Mouse (Mus musculus): ENCODE data around the gene Fut7. TPM values are rescaled to one million over a fixed set of nuclear protein-coding genes. Genes with fewer than 3 reads are reported as not detected.

Gene Fut7
- polyA plus RNA-seq, 1 experiment from 2014 or later, result not detected

DNA sequence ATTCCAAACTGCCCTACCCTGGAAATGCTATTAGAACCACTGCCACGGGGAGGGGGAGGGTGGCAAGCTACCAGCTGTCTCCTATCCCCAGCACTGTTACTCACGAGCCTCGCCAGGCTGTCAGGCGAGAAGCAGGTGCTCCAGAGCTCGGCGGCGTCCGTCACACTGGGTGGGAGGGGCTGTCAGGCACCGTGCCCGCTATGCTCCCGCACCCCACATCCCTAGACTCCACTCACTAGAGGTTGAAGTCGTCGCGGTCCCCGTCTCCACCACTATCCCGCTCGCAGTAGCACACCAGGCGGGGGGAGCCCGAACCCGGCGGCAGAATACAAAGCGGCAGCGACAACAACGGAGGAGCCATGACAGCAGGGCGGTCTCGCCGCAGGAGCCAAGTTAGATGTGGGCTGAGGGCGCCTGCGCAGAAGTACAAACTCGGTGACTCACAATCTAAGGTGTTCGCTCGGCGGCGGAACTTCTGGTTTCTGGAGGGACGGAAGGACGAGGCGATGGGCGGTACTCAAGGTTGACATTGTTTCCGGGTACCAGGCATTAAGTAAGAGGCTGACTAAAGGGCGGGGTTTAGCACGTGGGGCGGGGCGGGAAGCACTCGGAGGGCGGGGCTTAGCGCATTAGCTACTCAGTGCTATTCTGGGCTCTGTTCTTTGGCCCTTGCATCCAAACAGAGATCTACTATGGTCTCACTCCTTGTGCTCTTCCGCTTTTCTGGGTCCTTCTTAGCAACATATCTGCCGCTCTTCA, 37.7 kb downstream of the Fut7 start, which contains the start of gene Paxx:
TSS of gene Paxx (minus strand) at position 544 of the 759 bp plus-strand sequence.
- under 1% methylated on average over 48 of the region's 48 CpGs for WGBS
- DNase-seq (ENCODE audit: low spot score) (peak; percentile 93), ATAC-seq (replicated peaks; ENCODE audit: low FRiP score) (peak; percentile 86)
- Histone ChIP-seq H3K27ac (ENCODE audit: low read depth, low read length) (peak within 1 kb of the TSS; percentile 78), H3K4me2 (ENCODE audit: low read depth, low read length, severe bottlenecking) (peak within 1 kb of the TSS; percentile 89), H3K36me3 (ENCODE audit: control insufficient read depth, insufficient read depth, low read length) (no peaks in the 10 kb centered on the region; the same call in 1 of the 2 replicates), H3K9me3 (ENCODE audit: control insufficient read depth, low read length) (no peaks in the 10 kb centered on the region), H3K9ac (ENCODE audit: low read length) (peak within 1 kb of the TSS; percentile 77), H3K27me3 (ENCODE audit: control insufficient read depth, insufficient read depth, low read length) (no peaks in the 10 kb centered on the region), H3K4me3 (ENCODE audit: low read depth, low read length) (peak within 1 kb of the TSS; percentile 72), H3K4me1 (replicated peaks; ENCODE audit: control insufficient read depth, insufficient read depth, low read length) (peaks cover 6% of the 10 kb centered on the region; the same call in 1 of the 2 replicates)

DNA sequence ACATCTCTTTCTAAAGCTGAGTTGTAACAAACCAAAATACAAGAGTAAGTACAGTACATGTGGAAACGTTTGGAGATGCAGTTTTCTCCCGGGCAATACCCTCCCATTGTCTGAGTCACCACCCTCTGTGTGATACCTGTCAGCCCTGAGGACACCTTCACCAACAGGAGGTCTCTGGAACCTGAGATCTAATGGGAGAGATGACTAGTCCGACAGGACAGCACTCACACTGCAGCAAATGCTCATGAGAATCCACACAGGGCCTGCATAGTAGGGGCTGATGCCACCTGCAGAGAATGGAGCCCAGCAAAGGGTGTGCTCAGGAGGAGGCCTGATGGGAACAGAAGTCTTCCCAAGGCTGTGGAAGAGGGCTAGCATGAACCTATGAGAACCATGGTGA, 38.3 kb downstream of the Fut7 start:
- Histone ChIP-seq H3K27me3 (ENCODE audit: control insufficient read depth, insufficient read depth, low read length) (no peaks in the 10 kb centered on the region), H3K9ac (ENCODE audit: low read length) (peak overlapping the region; percentile 45; the same call in 1 of the 2 replicates), H3K4me3 (ENCODE audit: low read depth, low read length) (peak overlapping the region; percentile 72), H3K27ac (ENCODE audit: low read depth, low read length) (no peak overlapping the region; the same call in 1 of the 2 replicates), H3K4me2 (ENCODE audit: low read depth, low read length, severe bottlenecking) (peak overlapping the region; percentile 89), H3K4me1 (replicated peaks; ENCODE audit: control insufficient read depth, insufficient read depth, low read length) (peaks cover 6% of the 10 kb centered on the region; the same call in 1 of the 2 replicates), H3K36me3 (ENCODE audit: control insufficient read depth, insufficient read depth, low read length) (no peaks in the 10 kb centered on the region; the same call in 1 of the 2 replicates), H3K9me3 (ENCODE audit: control insufficient read depth, low read length) (no peaks in the 10 kb centered on the region)
- ATAC-seq (replicated peaks; ENCODE audit: low FRiP score), result 0 out of 2 replicates have a peak, but pooled peaks have one; percentile 19
- DNase-seq (ENCODE audit: low spot score), result no peak
- WGBS, result 30% methylated on average over 3 of the region's 3 CpGs

DNA sequence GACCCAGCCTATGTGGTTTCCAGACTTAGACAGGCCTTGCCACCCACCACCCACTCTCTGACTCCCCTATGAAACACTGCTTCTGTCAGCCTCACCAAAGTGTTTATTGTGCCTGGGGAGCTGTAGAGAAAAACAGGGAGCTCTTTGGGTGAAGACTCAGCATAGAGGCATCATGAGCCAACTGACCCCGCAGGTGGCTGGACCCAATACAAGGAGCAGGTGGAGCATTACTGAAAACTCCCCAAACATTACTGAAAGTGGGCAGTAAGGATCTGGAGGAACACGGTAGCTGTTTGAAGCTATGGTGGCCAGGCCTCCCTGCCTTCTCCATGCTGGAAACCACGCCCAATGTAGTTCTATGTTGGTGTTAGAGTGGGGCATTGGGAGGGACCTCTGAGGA, 40.6 kb downstream of the Fut7 start:
- no peak overlapping the region for H3K9ac ChIP-seq (ENCODE audit: low read length)
- no peaks in the 10 kb centered on the region; the same call in 1 of the 2 replicates for H3K36me3 ChIP-seq (ENCODE audit: control insufficient read depth, insufficient read depth, low read length)
- ATAC-seq (replicated peaks; ENCODE audit: low FRiP score), result no peak
- no peaks in the 10 kb centered on the region for H3K9me3 ChIP-seq (ENCODE audit: control insufficient read depth, low read length)
- H3K27me3 ChIP-seq (ENCODE audit: control insufficient read depth, insufficient read depth, low read length), result no peaks in the 10 kb centered on the region
- H3K4me3 ChIP-seq (ENCODE audit: low read depth, low read length), result no peak overlapping the region
- WGBS, result 92% methylated on average over 3 of the region's 3 CpGs
- peaks cover 6% of the 10 kb centered on the region; the same call in 1 of the 2 replicates for H3K4me1 ChIP-seq (replicated peaks; ENCODE audit: control insufficient read depth, insufficient read depth, low read length)
- no peak overlapping the region for H3K27ac ChIP-seq (ENCODE audit: low read depth, low read length)
- no peak for DNase-seq (ENCODE audit: low spot score)
- H3K4me2 ChIP-seq (ENCODE audit: low read depth, low read length, severe bottlenecking), result no peak overlapping the region

DNA sequence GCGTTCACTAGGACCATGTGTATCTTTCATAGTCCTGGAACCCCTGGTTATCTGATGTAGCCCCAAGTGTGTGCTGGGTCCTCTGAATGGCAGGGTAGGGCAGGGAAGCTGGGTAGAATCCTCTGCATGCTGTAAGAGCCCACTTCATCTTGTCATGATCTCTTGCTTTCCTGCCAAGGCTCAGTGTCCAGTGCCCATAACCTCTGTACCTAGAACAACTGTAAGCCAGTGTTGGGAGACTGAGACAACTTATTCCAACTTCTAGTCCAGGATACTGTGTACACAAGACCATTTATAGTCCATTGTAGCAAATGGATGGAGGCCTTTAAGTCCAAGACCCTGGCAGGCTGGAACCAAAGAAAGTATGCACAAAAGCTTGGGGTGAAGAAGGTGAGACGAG, 42.2 kb downstream of the Fut7 start:
- ATAC-seq (replicated peaks; ENCODE audit: low FRiP score), result no peak
- no peak overlapping the region for H3K4me3 ChIP-seq (ENCODE audit: low read depth, low read length)
- H3K36me3 ChIP-seq (ENCODE audit: control insufficient read depth, insufficient read depth, low read length), result no peaks in the 10 kb centered on the region
- peaks cover 2% of the 10 kb centered on the region; the same call in 1 of the 2 replicates for H3K4me1 ChIP-seq (replicated peaks; ENCODE audit: control insufficient read depth, insufficient read depth, low read length)
- no peak overlapping the region for H3K9ac ChIP-seq (ENCODE audit: low read length)
- DNase-seq (ENCODE audit: low spot score), result no peak
- H3K27ac ChIP-seq (ENCODE audit: low read depth, low read length), result no peak overlapping the region
- 88% methylated on average over 2 of the region's 2 CpGs for WGBS
- H3K27me3 ChIP-seq (ENCODE audit: control insufficient read depth, insufficient read depth, low read length), result no peaks in the 10 kb centered on the region
- H3K4me2 ChIP-seq (ENCODE audit: low read depth, low read length, severe bottlenecking), result no peak overlapping the region
- H3K9me3 ChIP-seq (ENCODE audit: control insufficient read depth, low read length), result no peaks in the 10 kb centered on the region

DNA sequence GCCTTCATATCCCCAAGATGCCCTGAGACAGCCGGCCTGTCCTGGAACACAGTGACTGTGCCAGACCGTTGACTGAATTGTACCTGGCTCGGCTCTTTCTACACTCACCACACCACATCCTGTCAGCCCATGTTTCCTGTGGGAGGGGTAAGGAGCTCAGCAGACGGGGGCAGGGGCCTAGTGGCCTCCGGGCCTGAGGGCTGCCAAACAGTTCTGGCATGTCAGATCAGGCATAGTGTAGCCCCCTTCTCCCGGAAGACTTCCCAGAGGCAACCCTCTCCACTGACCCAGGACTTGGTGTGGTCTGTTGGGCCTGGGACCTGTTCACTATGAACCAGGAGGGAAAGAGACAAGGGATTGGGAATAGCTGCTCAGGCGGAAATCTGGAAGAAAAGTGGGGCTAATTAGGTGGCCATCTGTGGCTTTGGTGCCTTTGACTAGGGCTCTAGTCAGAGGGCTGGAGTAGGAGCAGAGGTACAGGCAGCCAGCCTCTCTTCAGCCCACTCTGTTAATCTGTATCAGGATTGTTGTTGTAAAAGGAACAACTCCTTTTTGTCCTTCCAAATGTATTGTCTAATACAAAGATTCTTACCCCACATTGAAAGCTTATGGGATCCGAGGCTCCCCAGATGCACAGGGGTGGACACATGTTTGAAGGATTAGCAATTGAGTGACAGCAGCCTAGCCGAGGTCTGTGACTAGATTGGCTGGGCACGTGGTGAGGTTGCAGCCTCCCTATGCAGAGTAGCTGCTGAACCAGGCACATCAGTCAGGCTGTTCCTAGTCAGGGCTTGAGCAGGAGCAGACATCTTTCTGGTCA, 43.0 kb downstream of the Fut7 start:
- no peaks in the 10 kb centered on the region for H3K9me3 ChIP-seq (ENCODE audit: control insufficient read depth, low read length)
- no peaks in the 10 kb centered on the region for H3K36me3 ChIP-seq (ENCODE audit: control insufficient read depth, insufficient read depth, low read length)
- ATAC-seq (replicated peaks; ENCODE audit: low FRiP score), result 0 out of 2 replicates have a peak, but pooled peaks have one; percentile 47
- H3K4me3 ChIP-seq (ENCODE audit: low read depth, low read length), result no peak overlapping the region
- no peak overlapping the region for H3K4me2 ChIP-seq (ENCODE audit: low read depth, low read length, severe bottlenecking)
- H3K27me3 ChIP-seq (ENCODE audit: control insufficient read depth, insufficient read depth, low read length), result no peaks in the 10 kb centered on the region
- WGBS, result 33% methylated on average over 10 of the region's 10 CpGs
- no peak overlapping the region for H3K9ac ChIP-seq (ENCODE audit: low read length)
- DNase-seq (ENCODE audit: low spot score), result no peak
- no peak overlapping the region for H3K27ac ChIP-seq (ENCODE audit: low read depth, low read length)
- no peaks in the 10 kb centered on the region for H3K4me1 ChIP-seq (replicated peaks; ENCODE audit: control insufficient read depth, insufficient read depth, low read length)

DNA sequence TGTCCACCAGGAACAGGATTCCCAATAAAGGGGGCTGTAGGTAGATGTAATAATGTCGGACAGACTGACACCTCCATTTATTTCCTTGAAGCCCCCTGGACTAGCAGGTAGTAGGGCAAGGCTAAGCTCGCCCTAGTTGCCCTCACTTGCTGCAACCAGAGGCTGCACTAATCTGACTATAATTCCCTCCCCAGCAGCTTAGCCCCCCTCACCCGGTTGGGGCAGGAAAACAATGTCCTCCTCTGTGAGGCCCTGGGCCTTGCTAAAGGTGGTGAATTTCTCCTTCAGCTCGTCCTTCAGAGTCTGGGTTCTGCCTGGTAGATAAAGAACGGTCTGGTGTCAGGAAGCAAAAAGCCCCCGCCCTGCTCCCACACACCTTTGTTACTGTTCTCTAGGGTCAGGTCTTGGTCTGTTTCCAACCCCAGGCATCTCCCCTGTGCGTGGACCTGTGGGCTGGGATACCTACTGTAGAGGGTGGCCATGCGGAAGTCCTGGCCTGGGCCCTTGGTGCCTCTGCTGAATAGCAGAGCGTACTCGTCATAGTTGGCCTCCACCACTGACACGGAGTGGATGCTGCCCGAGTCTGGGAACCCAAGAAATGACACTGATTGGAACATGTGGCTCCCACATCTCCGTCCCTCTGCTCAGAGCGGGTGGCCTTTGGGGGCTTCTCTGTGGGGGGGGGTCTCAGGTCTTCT, 44.7 kb downstream of the Fut7 start:
- H3K27ac ChIP-seq (ENCODE audit: low read depth, low read length), result no peak overlapping the region
- H3K9ac ChIP-seq (ENCODE audit: low read length), result no peak overlapping the region
- no peak overlapping the region for H3K4me3 ChIP-seq (ENCODE audit: low read depth, low read length)
- no peaks in the 10 kb centered on the region for H3K9me3 ChIP-seq (ENCODE audit: control insufficient read depth, low read length)
- H3K4me2 ChIP-seq (ENCODE audit: low read depth, low read length, severe bottlenecking), result no peak overlapping the region
- H3K36me3 ChIP-seq (ENCODE audit: control insufficient read depth, insufficient read depth, low read length), result no peaks in the 10 kb centered on the region
- H3K4me1 ChIP-seq (replicated peaks; ENCODE audit: control insufficient read depth, insufficient read depth, low read length), result no peaks in the 10 kb centered on the region
- no peak for ATAC-seq (replicated peaks; ENCODE audit: low FRiP score)
- 74% methylated on average over 14 of the region's 14 CpGs for WGBS
- H3K27me3 ChIP-seq (ENCODE audit: control insufficient read depth, insufficient read depth, low read length), result no peaks in the 10 kb centered on the region
- no peak for DNase-seq (ENCODE audit: low spot score)

DNA sequence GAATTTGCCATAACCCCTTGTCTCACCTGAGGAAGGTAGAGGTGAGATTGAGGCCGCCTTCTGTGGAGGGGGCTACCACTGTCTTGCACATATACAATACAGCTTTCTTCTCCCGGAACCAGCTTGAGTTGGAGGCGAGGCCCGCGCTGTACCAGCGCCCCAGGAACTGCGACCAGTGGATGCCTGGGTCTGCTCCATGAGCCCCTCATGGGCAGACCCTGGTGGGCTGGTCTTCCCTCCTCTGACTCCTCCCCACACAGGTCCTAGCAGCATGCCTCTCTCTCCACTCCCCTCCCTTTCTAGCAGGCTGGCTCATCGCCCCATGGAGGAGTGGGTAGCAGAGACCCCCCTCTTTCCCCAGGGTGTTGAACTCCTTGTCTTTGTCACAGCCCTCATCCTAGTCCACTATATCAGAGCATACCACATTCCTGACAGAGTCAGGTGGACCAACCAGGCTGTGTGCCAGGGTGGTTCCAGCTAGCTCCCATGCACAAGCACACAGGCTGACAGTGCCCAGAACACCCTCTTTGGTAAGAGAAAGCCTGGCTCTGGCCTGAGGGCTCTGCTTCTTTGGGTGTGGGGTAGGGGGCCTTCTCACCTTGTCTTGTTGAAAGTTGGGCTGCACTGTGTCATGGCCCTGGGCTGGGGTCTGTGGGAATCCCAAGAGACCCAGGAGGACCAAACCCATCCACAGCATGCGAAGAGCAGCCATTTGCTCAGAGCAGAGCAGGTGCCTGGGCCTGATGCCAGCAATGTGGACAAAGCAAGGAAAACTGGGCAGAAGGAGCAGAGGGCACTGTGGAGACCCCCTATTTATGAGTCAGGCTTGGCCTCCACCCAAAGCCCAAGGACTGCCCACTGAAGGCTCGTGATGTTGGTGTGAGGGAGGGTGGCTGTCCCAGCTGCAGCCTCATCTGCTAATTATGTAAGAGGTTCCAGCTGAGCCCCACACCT, 46.2 kb downstream of the Fut7 start:
- WGBS, result 82% methylated on average over 10 of the region's 10 CpGs

More for the DNA sequence above, 46.2 kb downstream of the Fut7 start:
- ATAC-seq (replicated peaks; ENCODE audit: low FRiP score) (no peak), DNase-seq (ENCODE audit: low spot score) (no peak)
- H3K27ac ChIP-seq (ENCODE audit: low read depth, low read length), result no peak overlapping the region
- no peak overlapping the region for H3K9ac ChIP-seq (ENCODE audit: low read length)
- no peak overlapping the region for H3K4me2 ChIP-seq (ENCODE audit: low read depth, low read length, severe bottlenecking)
- H3K36me3 ChIP-seq (ENCODE audit: control insufficient read depth, insufficient read depth, low read length), result no peaks in the 10 kb centered on the region
- H3K9me3 ChIP-seq (ENCODE audit: control insufficient read depth, low read length), result no peaks in the 10 kb centered on the region
- no peaks in the 10 kb centered on the region for H3K4me1 ChIP-seq (replicated peaks; ENCODE audit: control insufficient read depth, insufficient read depth, low read length)
- no peak overlapping the region for H3K4me3 ChIP-seq (ENCODE audit: low read depth, low read length)
- H3K27me3 ChIP-seq (ENCODE audit: control insufficient read depth, insufficient read depth, low read length), result no peaks in the 10 kb centered on the region
